9 mouse cellular contexts compared by ENCODE assay signal in the genomic region with DNA sequence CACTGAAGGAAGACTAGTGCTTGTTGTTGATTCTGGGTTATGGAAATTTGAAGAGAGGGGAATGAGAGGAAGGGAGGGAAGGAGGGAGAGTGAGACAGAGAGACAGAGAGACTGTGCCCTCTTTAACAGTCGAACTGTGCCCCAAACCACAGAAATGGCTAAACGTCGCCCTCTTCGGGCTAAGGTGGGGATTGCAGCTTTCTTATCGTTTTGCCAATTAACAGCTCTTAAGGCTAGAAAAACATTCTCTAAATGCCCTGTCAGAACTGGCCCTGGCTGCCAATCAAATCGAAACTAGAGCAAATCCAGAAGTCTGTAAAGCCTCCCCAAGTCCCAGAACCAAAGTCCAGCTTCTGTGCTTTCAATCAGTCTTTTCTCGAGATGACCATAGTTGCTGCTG. TPM values are rescaled to one million over a fixed set of nuclear protein-coding genes. Genes with fewer than 3 reads are reported as not detected.
A peak's percentile ranks its signal among the peaks of the same experiment; 100 is the strongest.
DNase-seq lines count a peak whose midpoint lies in the region; ATAC-seq and TF ChIP-seq lines count a peak whose summit lies in the region.
"Had no signal": no experiment of that assay in that cellular context is flagged by ENCODE, and none has a peak within 500 bp of the region (broad histone marks: within the 10 kb centered on the region; RNA-seq: fewer than 3 reads in every experiment).

No protein-coding gene starts in this region.

- no peaks in the 10 kb centered on the region for H3K27me3 ChIP-seq in intestine, postnatal 0 days (replicated peaks; ENCODE audit: control insufficient read depth, insufficient read depth, low read length)
- no peaks in the 10 kb centered on the region for H3K27me3 ChIP-seq in intestine, embryonic 16.5 days (replicated peaks; ENCODE audit: control insufficient read depth, insufficient read depth, low read length)
- H3K27me3 ChIP-seq in forebrain, embryonic 14.5 days (replicated peaks; ENCODE audit: control insufficient read depth, insufficient read depth, low read length), result no peaks in the 10 kb centered on the region
- no peaks in the 10 kb centered on the region for H3K27me3 ChIP-seq in hindbrain, embryonic 14.5 days (ENCODE audit: control insufficient read depth, insufficient read depth, low read length)
- H3K27me3 ChIP-seq: embryonic facial prominence, embryonic 15.5 days had no signal

- no peak for TF ChIP-seq POLR2A in bone marrow macrophage, adult 2 months (IDR thresholded peaks at IDR 0.05; ENCODE audit: borderline replicate concordance, low read depth, low read length)

- ATAC-seq in intestine, postnatal 0 days, result no peak
- ATAC-seq in intestine, embryonic 16.5 days, result no peak
- no peak for ATAC-seq in forebrain, embryonic 14.5 days
- no peak for ATAC-seq in hindbrain, embryonic 14.5 days (ENCODE audit: low FRiP score)

- H3K36me3 ChIP-seq in intestine, postnatal 0 days (ENCODE audit: control insufficient read depth, insufficient read depth), result no peaks in the 10 kb centered on the region
- H3K36me3 ChIP-seq in intestine, embryonic 16.5 days (ENCODE audit: control insufficient read depth, insufficient read depth, low read length), result no peaks in the 10 kb centered on the region
- H3K36me3 ChIP-seq in forebrain, embryonic 14.5 days (ENCODE audit: control insufficient read depth, insufficient read depth, low read length), result no peaks in the 10 kb centered on the region
- H3K36me3 ChIP-seq in hindbrain, embryonic 14.5 days (replicated peaks; ENCODE audit: control insufficient read depth, insufficient read depth), result no peaks in the 10 kb centered on the region
- H3K36me3 ChIP-seq: embryonic facial prominence, embryonic 15.5 days had no signal

- H3K4me1 ChIP-seq in intestine, postnatal 0 days (replicated peaks; ENCODE audit: control insufficient read depth, insufficient read depth, low read length), result no peaks in the 10 kb centered on the region
- H3K4me1 ChIP-seq in intestine, embryonic 16.5 days (ENCODE audit: control insufficient read depth, insufficient read depth, low read length), result no peaks in the 10 kb centered on the region
- no peaks in the 10 kb centered on the region for H3K4me1 ChIP-seq in bone marrow macrophage, adult 2 months (ENCODE audit: control insufficient read depth, insufficient read depth, low read length)
- no peaks in the 10 kb centered on the region for H3K4me1 ChIP-seq in forebrain, embryonic 14.5 days (ENCODE audit: control insufficient read depth, insufficient read depth, low read length)
- H3K4me1 ChIP-seq in hindbrain, embryonic 14.5 days (replicated peaks; ENCODE audit: control insufficient read depth, insufficient read depth, low read length), result no peaks in the 10 kb centered on the region
- H3K4me1 ChIP-seq: embryonic facial prominence, embryonic 15.5 days had no signal

- DNase-seq in forebrain, embryonic 14.5 days (ENCODE audit: low spot score), result peak; percentile 63
- peak; percentile 72 for DNase-seq in hindbrain, embryonic 14.5 days (ENCODE audit: low spot score)
- DNase-seq in left cerebral cortex, adult 8-10 months (ENCODE audit: low spot score in 2 of 2), result peak; percentile 23 to 73
- DNase-seq in naive thymus-derived CD4-positive, alpha-beta T cell, adult 2 months (ENCODE audit: low read depth), result peak; percentile 78
- DNase-seq in testis, postnatal 10 days (ENCODE audit: low spot score), result peak; percentile 82

- no peak overlapping the region for H3K4me3 ChIP-seq in intestine, postnatal 0 days (ENCODE audit: low read depth, low read length)
- no peak overlapping the region for H3K4me3 ChIP-seq in intestine, embryonic 16.5 days (ENCODE audit: low read length)
- no peak overlapping the region for H3K4me3 ChIP-seq in bone marrow macrophage, adult 2 months (ENCODE audit: insufficient read depth, low read length)
- no peak overlapping the region for H3K4me3 ChIP-seq in forebrain, embryonic 14.5 days (ENCODE audit: low read depth, low read length)
- H3K4me3 ChIP-seq in hindbrain, embryonic 14.5 days (replicated peaks; ENCODE audit: low read length), result no peak overlapping the region
- H3K4me3 ChIP-seq: embryonic facial prominence, embryonic 15.5 days had no signal

- 19% methylated on average over 7 of the region's 7 CpGs for WGBS in intestine, postnatal 0 days
- WGBS in intestine, embryonic 16.5 days, result 10% methylated on average over 7 of the region's 7 CpGs
- WGBS in forebrain, embryonic 14.5 days, result 23% methylated on average over 7 of the region's 7 CpGs
- WGBS in hindbrain, embryonic 14.5 days, result 17% methylated on average over 7 of the region's 7 CpGs

- no peak overlapping the region for H3K27ac ChIP-seq in intestine, postnatal 0 days (ENCODE audit: low read depth, low read length)
- no peak overlapping the region for H3K27ac ChIP-seq in intestine, embryonic 16.5 days (ENCODE audit: low read length)
- no peak overlapping the region for H3K27ac ChIP-seq in bone marrow macrophage, adult 2 months (ENCODE audit: insufficient read depth, low read depth, low read length)
- no peak overlapping the region for H3K27ac ChIP-seq in forebrain, embryonic 14.5 days (ENCODE audit: low read depth, low read length)
- no peak overlapping the region for H3K27ac ChIP-seq in hindbrain, embryonic 14.5 days
- H3K27ac ChIP-seq: embryonic facial prominence, embryonic 15.5 days had no signal

- peak overlapping the region; percentile 24; the same call in 1 of the 2 replicates for H3K4me2 ChIP-seq in intestine, postnatal 0 days (replicated peaks; ENCODE audit: low read depth)
- H3K4me2 ChIP-seq in intestine, embryonic 16.5 days (ENCODE audit: low read depth, low read length), result no peak overlapping the region
- no peak overlapping the region for H3K4me2 ChIP-seq in forebrain, embryonic 14.5 days (ENCODE audit: low read length)
- H3K4me2 ChIP-seq in hindbrain, embryonic 14.5 days (replicated peaks), result no peak overlapping the region
- H3K4me2 ChIP-seq: embryonic facial prominence, embryonic 15.5 days had no signal

- no peak overlapping the region for H3K9ac ChIP-seq in intestine, postnatal 0 days (ENCODE audit: low read depth, low read length)
- no peak overlapping the region for H3K9ac ChIP-seq in intestine, embryonic 16.5 days (ENCODE audit: low read depth, low read length)
- no peak overlapping the region for H3K9ac ChIP-seq in forebrain, embryonic 14.5 days (ENCODE audit: low read length)
- no peak overlapping the region for H3K9ac ChIP-seq in hindbrain, embryonic 14.5 days
- H3K9ac ChIP-seq: embryonic facial prominence, embryonic 15.5 days had no signal

- peak; percentile 82 for TF ChIP-seq CTCF in intestine, postnatal 0 days (IDR thresholded peaks at IDR 0.05; ENCODE audit: low read depth)
- 0 out of 2 replicates have a peak, but pooled peaks have one; percentile 42 for TF ChIP-seq CTCF in bone marrow macrophage, adult 2 months (IDR thresholded peaks at IDR 0.05; ENCODE audit: low read depth, low read length)

- H3K9me3 ChIP-seq in intestine, postnatal 0 days (ENCODE audit: control insufficient read depth), result no peaks in the 10 kb centered on the region
- no peaks in the 10 kb centered on the region for H3K9me3 ChIP-seq in intestine, embryonic 16.5 days (ENCODE audit: control insufficient read depth, low read length)
- H3K9me3 ChIP-seq in forebrain, embryonic 14.5 days (replicated peaks; ENCODE audit: control insufficient read depth, low read length), result no peaks in the 10 kb centered on the region
- no peaks in the 10 kb centered on the region for H3K9me3 ChIP-seq in hindbrain, embryonic 14.5 days (ENCODE audit: control insufficient read depth, low read length)
- H3K9me3 ChIP-seq: embryonic facial prominence, embryonic 15.5 days had no signal

RNA-seq across cellular contexts. Expression of gene Pgrmc1, which starts 36.4 kb away (rescaled TPM):
- 230 and 233 TPM in 2 replicates for polyA plus RNA-seq in intestine, postnatal 0 days (2015; fragmentation: Nextera tagmentation; extraction: Ambion mirVana)
- 210 and 219 TPM in 2 replicates for polyA plus RNA-seq in intestine, embryonic 16.5 days (2015; fragmentation: Nextera tagmentation; extraction: Ambion mirVana)
- polyA plus RNA-seq in bone marrow macrophage, adult 2 months (2012; ENCODE audit: insufficient read depth, insufficient read length, missing spikeins), result 55.7 and 59.8 TPM in 2 replicates
- polyA plus RNA-seq in forebrain, embryonic 14.5 days (2014; fragmentation: Nextera tagmentation; extraction: Ambion mirVana), result 583 and 650 TPM in 2 replicates
- polyA plus RNA-seq in hindbrain, embryonic 14.5 days (2014; fragmentation: Nextera tagmentation; extraction: Ambion mirVana), result 615 and 669 TPM in 2 replicates
- total RNA-seq in left cerebral cortex, adult 8-10 months (2022), result 100 to 1,000 TPM; 272 to 296 (median 284) TPM
